Mouse (Mus musculus): ENCODE measurements around the gene Pim1. TPM values are rescaled to one million over a fixed set of nuclear protein-coding genes. Genes with fewer than 3 reads are reported as not detected.

Gene Pim1
- polyA plus RNA-seq, 1 experiment from 2014 or later, result 11.8 TPM

DNA sequence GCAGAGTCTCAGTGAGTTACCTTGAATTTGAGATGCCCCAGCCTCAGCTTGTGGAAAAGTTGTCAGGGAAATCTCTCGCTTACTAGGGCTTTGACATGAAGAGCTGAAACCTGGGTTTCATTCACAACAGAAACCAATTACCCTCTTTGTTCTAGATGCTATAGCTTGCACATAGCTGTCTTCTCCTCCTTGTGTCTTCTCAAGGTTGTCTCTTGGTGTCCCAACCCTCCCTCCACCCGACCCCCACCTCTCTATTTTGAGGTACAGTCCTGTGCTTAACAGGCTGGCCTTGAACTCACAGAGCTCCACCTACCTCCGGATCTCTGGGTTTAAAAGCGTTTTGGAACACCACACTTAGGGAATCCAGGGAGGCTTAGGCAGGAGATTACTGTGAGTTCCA, 14.1 kb upstream of the Pim1 start:
- Histone ChIP-seq H3K27me3 (replicated peaks; ENCODE audit: control insufficient read depth, insufficient read depth, low read length) (no peaks in the 10 kb centered on the region), H3K4me1 (ENCODE audit: control insufficient read depth, insufficient read depth, low read length) (no peaks in the 10 kb centered on the region), H3K36me3 (ENCODE audit: control insufficient read depth, insufficient read depth, low read length) (no peaks in the 10 kb centered on the region), H3K27ac (ENCODE audit: low read length) (no peak overlapping the region), H3K4me3 (ENCODE audit: low read length) (no peak overlapping the region), H3K9ac (ENCODE audit: low read depth, low read length) (no peak overlapping the region), H3K9me3 (ENCODE audit: control insufficient read depth, low read length) (no peaks in the 10 kb centered on the region), H3K4me2 (ENCODE audit: low read depth, low read length) (no peak overlapping the region)
- WGBS, result 82% methylated on average over 4 of the region's 4 CpGs
- no peak for ATAC-seq

DNA sequence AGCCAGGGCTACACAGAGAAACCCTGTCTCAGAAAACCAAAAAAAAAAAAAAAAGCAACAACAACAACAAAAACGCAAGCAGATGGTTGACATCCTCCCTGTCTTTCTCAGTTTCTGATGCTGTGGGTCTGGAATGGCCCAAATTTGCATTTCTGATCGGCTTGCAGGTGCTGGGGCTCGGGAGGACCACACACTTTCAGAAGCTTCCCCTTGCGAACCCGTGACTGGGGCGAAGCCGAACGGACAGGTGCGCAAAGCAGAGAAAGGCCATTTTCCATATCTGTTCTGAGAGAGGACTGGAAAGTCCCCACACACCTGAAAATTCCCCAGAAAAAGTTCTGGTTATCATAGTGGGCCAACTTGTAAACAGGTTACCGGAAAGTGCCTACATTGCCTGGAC, 13.2 kb upstream of the Pim1 start:
- Histone ChIP-seq H3K36me3 (ENCODE audit: control insufficient read depth, insufficient read depth, low read length) (no peaks in the 10 kb centered on the region), H3K27ac (ENCODE audit: low read length) (no peak overlapping the region), H3K9ac (ENCODE audit: low read depth, low read length) (no peak overlapping the region), H3K27me3 (replicated peaks; ENCODE audit: control insufficient read depth, insufficient read depth, low read length) (no peaks in the 10 kb centered on the region), H3K9me3 (ENCODE audit: control insufficient read depth, low read length) (no peaks in the 10 kb centered on the region), H3K4me1 (ENCODE audit: control insufficient read depth, insufficient read depth, low read length) (no peaks in the 10 kb centered on the region), H3K4me2 (ENCODE audit: low read depth, low read length) (no peak overlapping the region), H3K4me3 (ENCODE audit: low read length) (no peak overlapping the region)
- WGBS, result 90% methylated on average over 10 of the region's 10 CpGs
- no peak for ATAC-seq

DNA sequence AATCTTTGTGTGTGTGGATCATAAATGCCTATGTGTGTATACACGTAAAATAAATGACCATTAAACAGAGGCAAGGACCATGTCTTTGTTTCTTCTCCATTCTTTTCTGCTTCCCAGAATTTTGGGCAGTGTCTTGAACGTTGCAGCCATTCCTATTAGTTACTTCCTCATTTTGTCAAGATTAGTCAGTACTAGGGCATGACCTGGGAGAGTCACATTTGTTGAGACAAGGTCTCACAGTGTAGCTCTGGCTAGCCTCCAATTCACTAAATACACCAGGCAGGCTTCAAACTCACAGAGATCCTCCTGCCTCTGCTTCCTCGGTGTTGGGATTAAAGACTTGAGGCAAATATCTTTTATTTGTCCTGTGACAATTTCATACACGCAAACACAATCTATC, 12.3 kb upstream of the Pim1 start:
- Histone ChIP-seq H3K4me1 (ENCODE audit: control insufficient read depth, insufficient read depth, low read length) (no peaks in the 10 kb centered on the region), H3K27ac (ENCODE audit: low read length) (no peak overlapping the region), H3K9ac (ENCODE audit: low read depth, low read length) (no peak overlapping the region), H3K9me3 (ENCODE audit: control insufficient read depth, low read length) (peaks cover 3% of the 10 kb centered on the region; the same call in 1 of the 2 replicates), H3K4me2 (ENCODE audit: low read depth, low read length) (no peak overlapping the region), H3K36me3 (ENCODE audit: control insufficient read depth, insufficient read depth, low read length) (no peaks in the 10 kb centered on the region), H3K27me3 (replicated peaks; ENCODE audit: control insufficient read depth, insufficient read depth, low read length) (no peaks in the 10 kb centered on the region), H3K4me3 (ENCODE audit: low read length) (no peak overlapping the region)
- WGBS, result 74% methylated on average over 4 of the region's 4 CpGs
- ATAC-seq, result no peak

DNA sequence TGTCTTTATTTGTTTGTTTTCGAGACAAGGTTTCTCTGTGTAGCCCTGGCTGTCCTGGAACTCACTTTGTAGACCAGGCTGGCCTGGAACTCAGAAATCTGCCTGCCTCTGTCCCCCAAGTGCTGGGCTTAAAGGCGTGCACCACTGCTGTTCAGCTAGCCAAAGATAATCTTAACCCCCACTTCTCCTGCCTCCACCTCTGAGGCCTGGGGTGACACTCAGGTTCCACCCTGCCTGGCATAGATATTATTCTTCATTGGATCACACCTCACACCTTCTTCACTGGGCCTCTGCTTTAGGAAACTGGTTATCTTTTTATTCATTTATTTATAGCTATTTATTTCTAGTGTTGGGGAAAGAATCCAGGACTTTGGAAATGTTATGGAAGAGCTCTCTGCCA, 10.3 kb upstream of the Pim1 start:
- WGBS, result 84% methylated on average over 2 of the region's 2 CpGs
- Histone ChIP-seq H3K9me3 (ENCODE audit: control insufficient read depth, low read length) (peaks cover 3% of the 10 kb centered on the region; the same call in 1 of the 2 replicates), H3K27ac (ENCODE audit: low read length) (no peak overlapping the region), H3K4me2 (ENCODE audit: low read depth, low read length) (no peak overlapping the region), H3K9ac (ENCODE audit: low read depth, low read length) (no peak overlapping the region), H3K4me1 (ENCODE audit: control insufficient read depth, insufficient read depth, low read length) (no peaks in the 10 kb centered on the region), H3K27me3 (replicated peaks; ENCODE audit: control insufficient read depth, insufficient read depth, low read length) (no peaks in the 10 kb centered on the region), H3K4me3 (ENCODE audit: low read length) (no peak overlapping the region), H3K36me3 (ENCODE audit: control insufficient read depth, insufficient read depth, low read length) (no peaks in the 10 kb centered on the region)
- ATAC-seq, result no peak

DNA sequence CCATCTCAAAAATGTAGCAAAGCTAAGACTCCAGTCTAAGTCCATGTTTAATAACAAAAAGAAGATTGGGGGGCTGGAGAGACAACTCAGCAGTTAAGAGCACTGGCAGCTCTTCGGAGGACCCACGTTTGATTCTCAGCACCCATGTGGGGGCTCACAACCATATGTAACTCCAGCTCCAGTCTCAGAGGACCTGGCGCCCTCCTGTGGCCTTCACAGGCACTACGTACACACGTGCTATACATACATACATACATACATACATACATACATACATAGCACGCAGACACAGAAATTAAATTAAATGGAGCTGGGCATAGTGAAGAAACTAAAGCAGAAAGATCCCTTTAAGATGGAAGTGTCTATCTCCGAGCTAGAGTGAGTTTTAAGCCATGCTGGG, 7.9 kb upstream of the Pim1 start:
- H3K4me2 ChIP-seq (ENCODE audit: low read depth, low read length), result no peak overlapping the region
- H3K9ac ChIP-seq (ENCODE audit: low read depth, low read length), result no peak overlapping the region
- no peaks in the 10 kb centered on the region for H3K36me3 ChIP-seq (ENCODE audit: control insufficient read depth, insufficient read depth, low read length)
- H3K27me3 ChIP-seq (replicated peaks; ENCODE audit: control insufficient read depth, insufficient read depth, low read length), result no peaks in the 10 kb centered on the region
- peaks cover 3% of the 10 kb centered on the region; the same call in 1 of the 2 replicates for H3K9me3 ChIP-seq (ENCODE audit: control insufficient read depth, low read length)
- 91% methylated on average over 7 of the region's 7 CpGs for WGBS
- no peak overlapping the region for H3K4me3 ChIP-seq (ENCODE audit: low read length)
- H3K4me1 ChIP-seq (ENCODE audit: control insufficient read depth, insufficient read depth, low read length), result no peaks in the 10 kb centered on the region
- ATAC-seq, result no peak
- H3K27ac ChIP-seq (ENCODE audit: low read length), result no peak overlapping the region

DNA sequence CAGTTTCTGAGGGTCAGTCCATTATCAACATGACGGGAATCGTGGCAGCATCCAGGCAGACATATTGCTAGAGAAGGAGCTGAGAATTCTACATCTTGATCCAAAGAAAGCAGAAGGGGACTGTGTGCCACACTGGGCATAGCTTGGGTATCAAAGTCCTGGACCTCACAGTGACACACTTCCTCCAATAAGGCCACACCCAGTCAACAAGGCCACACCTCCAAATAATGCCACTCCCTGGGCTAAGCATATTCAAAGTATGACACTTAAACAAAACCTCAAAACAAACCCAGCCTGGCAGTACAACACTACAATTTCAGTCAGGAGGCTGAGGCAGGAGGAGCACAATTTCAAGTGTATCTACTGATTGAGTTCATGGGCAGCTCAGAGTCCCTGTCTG, 7.3 kb upstream of the Pim1 start:
- Histone ChIP-seq H3K4me3 (ENCODE audit: low read length) (no peak overlapping the region), H3K9me3 (ENCODE audit: control insufficient read depth, low read length) (peaks cover 3% of the 10 kb centered on the region; the same call in 1 of the 2 replicates), H3K27ac (ENCODE audit: low read length) (no peak overlapping the region), H3K4me2 (ENCODE audit: low read depth, low read length) (no peak overlapping the region), H3K36me3 (ENCODE audit: control insufficient read depth, insufficient read depth, low read length) (no peaks in the 10 kb centered on the region), H3K27me3 (replicated peaks; ENCODE audit: control insufficient read depth, insufficient read depth, low read length) (no peaks in the 10 kb centered on the region), H3K4me1 (ENCODE audit: control insufficient read depth, insufficient read depth, low read length) (no peaks in the 10 kb centered on the region), H3K9ac (ENCODE audit: low read depth, low read length) (no peak overlapping the region)
- no peak for ATAC-seq
- 97% methylated on average over 2 of the region's 2 CpGs for WGBS

DNA sequence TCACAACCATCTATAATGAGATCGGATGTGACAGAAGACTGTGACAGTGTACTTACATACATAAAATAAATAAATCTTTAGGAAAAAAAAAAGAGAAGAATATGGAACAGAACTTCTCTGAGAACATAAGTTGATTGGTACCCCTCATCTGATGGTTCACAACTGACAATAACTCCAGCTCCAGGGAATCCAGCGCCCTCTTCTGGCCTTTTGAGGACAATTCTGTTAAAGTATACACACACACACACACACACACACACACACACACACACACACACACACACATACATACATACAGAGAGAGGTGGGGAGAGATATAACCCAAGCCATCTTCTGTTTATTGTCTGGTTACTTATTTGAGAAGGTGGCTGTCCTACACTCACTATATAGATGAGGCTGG, 6.1 kb upstream of the Pim1 start:
- Histone ChIP-seq H3K9me3 (ENCODE audit: control insufficient read depth, low read length) (peaks cover 3% of the 10 kb centered on the region; the same call in 1 of the 2 replicates), H3K9ac (ENCODE audit: low read depth, low read length) (no peak overlapping the region), H3K27me3 (replicated peaks; ENCODE audit: control insufficient read depth, insufficient read depth, low read length) (no peaks in the 10 kb centered on the region), H3K27ac (ENCODE audit: low read length) (no peak overlapping the region), H3K4me3 (ENCODE audit: low read length) (no peak overlapping the region), H3K4me2 (ENCODE audit: low read depth, low read length) (no peak overlapping the region), H3K4me1 (ENCODE audit: control insufficient read depth, insufficient read depth, low read length) (0 out of 2 replicates have a peak, but pooled peaks cover 5% of the 10 kb centered on the region), H3K36me3 (ENCODE audit: control insufficient read depth, insufficient read depth, low read length) (no peaks in the 10 kb centered on the region)
- ATAC-seq, result no peak
- 95% methylated on average over 2 of the region's 2 CpGs for WGBS

DNA sequence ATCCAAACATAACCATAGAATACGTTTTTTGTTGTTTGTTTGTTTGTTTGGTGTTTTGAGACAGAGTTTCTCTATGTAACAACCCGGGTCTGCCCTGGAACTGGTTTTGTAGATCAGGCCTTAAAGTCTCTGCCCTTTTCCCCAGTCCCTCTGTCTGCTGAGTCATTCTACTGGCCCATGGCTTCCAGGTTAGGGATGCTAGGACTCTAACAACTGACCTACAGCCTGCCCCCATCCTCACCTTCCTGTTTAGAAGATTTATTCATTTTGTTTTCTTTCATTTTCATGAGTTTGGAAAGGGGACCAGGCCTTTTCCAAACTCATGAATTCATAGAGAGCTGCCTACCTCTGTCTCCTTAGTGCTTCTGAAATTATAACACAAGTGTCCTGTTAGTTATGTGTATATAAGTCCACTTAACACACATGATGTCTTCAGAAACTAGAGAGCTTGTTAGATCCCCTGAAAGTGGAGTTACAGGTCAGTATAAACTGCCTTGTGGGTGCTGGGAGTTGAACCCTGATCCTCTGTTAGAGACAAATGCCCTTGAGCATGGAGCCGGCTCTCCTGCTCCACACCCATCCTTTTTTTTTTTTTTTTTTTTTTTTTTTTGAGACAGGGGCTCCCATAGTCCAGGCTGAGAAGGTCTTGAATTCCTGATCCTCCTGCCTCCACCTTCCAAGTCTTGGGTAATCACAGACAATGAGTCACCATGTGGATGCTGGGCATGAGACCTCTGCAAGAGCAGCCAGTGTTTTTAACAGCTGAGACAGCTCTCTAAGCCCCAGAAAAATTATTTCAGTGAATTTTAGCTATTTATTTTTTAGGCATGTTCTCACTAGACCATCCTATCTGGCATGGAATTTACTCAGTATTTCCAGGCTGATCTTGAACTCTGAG, 5.0 kb upstream of the Pim1 start:
- Histone ChIP-seq H3K4me2 (ENCODE audit: low read depth, low read length) (no peak overlapping the region), H3K4me1 (ENCODE audit: control insufficient read depth, insufficient read depth, low read length) (0 out of 2 replicates have a peak, but pooled peaks cover 5% of the 10 kb centered on the region), H3K9me3 (ENCODE audit: control insufficient read depth, low read length) (peaks cover 3% of the 10 kb centered on the region; the same call in 1 of the 2 replicates), H3K9ac (ENCODE audit: low read depth, low read length) (no peak overlapping the region), H3K4me3 (ENCODE audit: low read length) (no peak overlapping the region), H3K27me3 (replicated peaks; ENCODE audit: control insufficient read depth, insufficient read depth, low read length) (no peaks in the 10 kb centered on the region), H3K36me3 (ENCODE audit: control insufficient read depth, insufficient read depth, low read length) (no peaks in the 10 kb centered on the region), H3K27ac (ENCODE audit: low read length) (no peak overlapping the region)
- no peak for ATAC-seq
- 67% methylated on average over 3 of the region's 3 CpGs for WGBS

DNA sequence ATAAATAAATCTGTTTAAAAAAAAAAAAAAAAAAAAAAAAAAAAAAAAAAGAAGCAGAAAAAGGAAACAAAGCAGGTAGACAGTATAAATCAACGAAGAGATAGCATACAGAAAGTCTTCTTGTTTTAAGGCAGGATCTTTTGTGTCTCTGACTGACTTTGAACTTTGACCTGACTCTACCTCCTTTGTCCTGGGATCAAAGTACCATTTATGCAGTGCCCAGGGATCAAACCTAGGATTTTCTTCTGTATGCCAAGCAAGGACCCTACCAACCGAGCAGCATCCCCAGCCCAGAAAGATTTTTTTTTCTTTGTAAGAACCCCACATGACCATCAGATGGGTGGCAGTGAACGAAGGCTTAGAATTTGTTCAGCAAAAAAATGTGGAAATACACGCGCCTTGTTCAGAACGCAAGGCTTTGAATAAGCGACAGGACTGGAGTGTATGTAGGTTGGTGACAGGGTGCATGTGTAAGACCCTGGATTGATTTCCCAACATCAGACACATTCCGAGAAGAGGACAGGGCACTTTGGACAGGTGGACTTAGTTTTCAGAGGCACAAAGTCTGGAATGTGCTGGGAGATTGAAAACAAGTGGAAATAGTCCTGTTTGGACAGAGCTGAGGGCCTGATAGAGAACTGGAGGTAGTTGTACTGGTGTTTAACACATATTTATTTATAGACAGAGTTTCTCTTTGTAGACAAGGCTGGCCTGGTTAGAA, 2.1 kb upstream of the Pim1 start:
- no peak overlapping the region for H3K9ac ChIP-seq (ENCODE audit: low read depth, low read length)
- ATAC-seq, result no peak
- 87% methylated on average over 8 of the region's 8 CpGs for WGBS
- H3K36me3 ChIP-seq (ENCODE audit: control insufficient read depth, insufficient read depth, low read length), result no peaks in the 10 kb centered on the region
- no peak overlapping the region for H3K4me3 ChIP-seq (ENCODE audit: low read length)
- H3K27ac ChIP-seq (ENCODE audit: low read length), result no peak overlapping the region
- peaks cover 11% of the 10 kb centered on the region for H3K4me1 ChIP-seq (ENCODE audit: control insufficient read depth, insufficient read depth, low read length)
- H3K9me3 ChIP-seq (ENCODE audit: control insufficient read depth, low read length), result no peaks in the 10 kb centered on the region
- no peak overlapping the region for H3K4me2 ChIP-seq (ENCODE audit: low read depth, low read length)
- no peaks in the 10 kb centered on the region for H3K27me3 ChIP-seq (replicated peaks; ENCODE audit: control insufficient read depth, insufficient read depth, low read length)

Measured in intestine, embryonic 16.5 days (tissue).